Mouse (Mus musculus) cortical plate, adult 2 months (tissue): ENCODE data around the gene Tomm20. TPM values are rescaled to one million over a fixed set of nuclear protein-coding genes. Genes with fewer than 3 reads are reported as not detected.
"Not testable (repeated sequence)": the region's sequence is repeated elsewhere in the genome, so short reads cannot be mapped to it uniquely, and the experiment has no call there.

Experiments
- H3K27ac ChIP-seq: fragments of 200-500 bp; 2 replicates; pipeline ENCODE4 v1.5.1; 2012; ENCODE audit warnings: low read length, control low read depth, inconsistent platforms; ENCODE audit not compliant: insufficient read depth
- H3K4me1 ChIP-seq: fragments of 200-500 bp; 2 replicates; pipeline ENCODE4 v1.6.1; 2011; ENCODE audit warnings: low read length; ENCODE audit not compliant: control insufficient read depth, insufficient read depth
- H3K4me3 ChIP-seq: fragments of 200-500 bp; 2 replicates; pipeline ENCODE4 v1.5.1; 2011; ENCODE audit warnings: mild to moderate bottlenecking, low read length, control low read depth; ENCODE audit not compliant: insufficient read depth
- CTCF ChIP-seq: fragments of 200-500 bp; IDR thresholded peaks from 2 replicates; pipeline ENCODE4 v1.5.1; 2011; ENCODE audit warnings: mild to moderate bottlenecking, control low read depth, low read length; ENCODE audit not compliant: insufficient read depth; ENCODE audit errors: extremely low read depth
- POLR2A ChIP-seq: fragments of 200-500 bp; IDR thresholded peaks from 2 replicates; pipeline ENCODE4 v1.6.1; 2011; ENCODE audit warnings: mild to moderate bottlenecking, low read length, control low read depth; ENCODE audit not compliant: insufficient read depth; ENCODE audit errors: extremely low read depth
- polyA plus RNA-seq: library from polyadenylated mRNA; depleted of rRNA; stranded (reverse); fragments of >200 nt; gene quantifications from 2 replicates; pipeline ENCODE4 v1.2.3, GENCODE M21; 2012; rRNA removed

The Tomm20 gene
- 113 and 125 TPM in 2 replicates for polyA plus RNA-seq

GRCm38 (mm10) chr8:126945730-126946163 lies at the start of gene Tomm20:
TSS of gene Tomm20 (minus strand) at chr8:126945844.
- TF ChIP-seq CTCF (no peak), POLR2A (peak; percentile 58; the same call in 1 of the 2 replicates)
- peak within 1 kb of the TSS; percentile 95 for H3K4me3 ChIP-seq
- peak within 1 kb of the TSS; percentile 48 for H3K27ac ChIP-seq
- H3K4me1 ChIP-seq: peaks cover 5% of the 10 kb centered on the region; the same call in 1 of the 2 replicates

DNA sequence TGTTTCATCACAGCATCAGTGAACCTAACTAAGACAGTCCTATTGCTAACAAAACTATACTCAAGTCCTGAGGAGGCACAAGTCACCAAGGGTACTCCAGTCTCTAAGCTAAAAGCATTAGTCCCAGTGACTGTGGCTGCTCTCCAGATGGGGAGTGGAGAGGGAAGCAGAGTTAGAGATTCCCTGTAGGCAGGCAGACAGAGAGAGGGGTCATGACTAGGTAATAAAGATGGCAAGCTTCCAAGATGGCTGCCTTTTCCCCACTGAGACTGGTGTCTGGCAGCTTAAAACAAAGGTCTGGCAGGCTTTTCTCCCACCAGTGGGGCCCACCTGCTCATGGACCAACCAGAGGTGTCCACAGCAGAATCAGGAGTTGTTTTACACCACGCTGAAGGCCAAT lies 48.9 kb upstream of the Tomm20 start:
- Histone ChIP-seq H3K4me3 (no peak overlapping the region), H3K27ac (no peak overlapping the region), H3K4me1 (no peaks in the 10 kb centered on the region)
- TF ChIP-seq POLR2A (no peak), CTCF (no peak)

DNA sequence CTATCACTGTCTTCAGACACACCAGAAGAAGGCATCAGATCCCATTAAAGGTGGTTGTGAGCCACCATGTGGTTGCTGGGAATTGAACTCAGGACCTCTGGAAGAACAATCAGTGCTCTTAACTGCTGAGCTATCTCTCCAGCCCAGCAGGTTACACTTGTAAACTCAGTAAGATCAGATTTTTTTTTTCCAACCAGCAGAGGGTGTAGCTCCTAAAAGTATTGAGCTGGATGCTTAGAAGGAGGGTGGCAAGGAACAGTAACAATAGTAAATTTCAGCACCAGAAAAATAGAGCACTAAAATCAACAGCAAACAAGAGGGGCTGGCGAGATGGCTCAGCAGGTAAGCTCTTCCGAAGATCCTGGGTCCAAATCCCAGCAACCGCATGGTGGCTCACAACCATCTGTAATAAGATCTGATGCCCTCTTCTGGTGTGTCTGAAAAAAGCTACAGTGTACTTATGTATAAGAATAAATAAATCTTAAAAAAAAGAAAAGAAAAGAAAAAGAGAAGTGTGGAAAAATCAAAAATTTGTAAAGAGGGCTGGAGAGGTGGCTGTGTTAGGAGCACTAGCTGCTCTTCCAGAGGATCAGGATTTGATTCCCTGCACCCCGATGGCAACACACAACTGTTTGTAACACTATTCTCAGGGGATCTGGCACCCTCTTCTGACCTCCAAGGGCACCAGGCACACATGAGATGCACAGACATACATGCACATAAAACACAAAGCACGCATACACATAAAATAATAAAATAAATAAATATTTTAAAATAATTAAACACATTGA lies 43.9 kb upstream of the Tomm20 start:
- H3K4me3 ChIP-seq: no peak overlapping the region
- TF ChIP-seq POLR2A (no peak), CTCF (no peak)
- H3K27ac ChIP-seq: no peak overlapping the region
- no peaks in the 10 kb centered on the region for H3K4me1 ChIP-seq

DNA sequence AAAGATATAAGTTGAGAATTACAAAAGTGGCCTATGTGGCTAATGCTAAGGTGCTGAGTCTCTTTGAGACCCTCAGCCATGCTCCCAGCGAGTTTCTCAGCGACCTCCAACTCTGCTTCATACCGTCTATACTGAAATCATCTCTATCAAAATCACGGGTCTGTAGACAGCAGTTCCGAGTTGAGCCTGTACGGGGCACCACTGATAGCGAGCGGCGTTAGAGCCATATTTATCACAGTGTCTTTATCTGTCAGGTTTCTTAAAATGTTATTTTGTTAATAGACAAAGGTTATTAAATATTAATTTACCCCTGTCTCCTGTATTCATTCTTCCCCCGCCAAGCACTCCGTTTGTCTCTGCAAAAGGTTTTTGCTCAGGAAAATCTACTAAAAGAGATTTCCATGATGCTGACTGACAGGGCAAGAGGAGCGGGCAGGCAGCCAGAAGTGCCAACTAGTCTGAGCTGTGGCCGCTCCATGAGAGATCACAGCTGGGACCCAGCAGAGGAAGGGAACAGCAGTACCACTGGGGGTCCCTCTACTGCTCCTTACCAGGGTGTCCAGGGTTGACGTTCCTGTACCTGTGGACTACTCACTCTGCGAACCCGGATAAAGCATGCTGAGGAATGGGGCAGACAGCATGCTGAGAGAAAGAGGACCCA lies 42.8 kb upstream of the Tomm20 start:
- Histone ChIP-seq H3K4me1 (no peaks in the 10 kb centered on the region), H3K27ac (no peak overlapping the region), H3K4me3 (no peak overlapping the region)
- TF ChIP-seq POLR2A (no peak), CTCF (no peak)

DNA sequence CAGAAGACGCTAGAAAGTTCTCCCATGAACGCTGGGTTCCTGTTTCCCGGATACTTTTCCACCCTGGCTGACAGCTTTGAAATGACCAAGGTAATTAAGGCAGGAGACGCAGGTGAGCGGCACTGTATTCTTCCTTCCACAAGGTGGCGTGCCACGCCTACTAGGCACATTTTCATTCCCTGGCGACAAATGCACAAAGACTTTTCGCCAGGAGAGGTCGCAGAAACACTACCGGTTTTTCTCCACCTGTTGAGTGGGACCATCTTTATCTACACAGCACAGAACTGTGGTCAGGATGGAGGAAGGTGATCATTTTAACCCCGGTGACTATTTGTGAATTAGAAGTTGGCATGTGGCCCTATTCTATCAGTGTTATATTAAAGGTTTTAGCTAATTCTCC lies 40.9 kb upstream of the Tomm20 start:
- TF ChIP-seq CTCF (peak; percentile 100), POLR2A (no peak)
- Histone ChIP-seq H3K4me1 (no peaks in the 10 kb centered on the region), H3K27ac (no peak overlapping the region), H3K4me3 (no peak overlapping the region)

DNA sequence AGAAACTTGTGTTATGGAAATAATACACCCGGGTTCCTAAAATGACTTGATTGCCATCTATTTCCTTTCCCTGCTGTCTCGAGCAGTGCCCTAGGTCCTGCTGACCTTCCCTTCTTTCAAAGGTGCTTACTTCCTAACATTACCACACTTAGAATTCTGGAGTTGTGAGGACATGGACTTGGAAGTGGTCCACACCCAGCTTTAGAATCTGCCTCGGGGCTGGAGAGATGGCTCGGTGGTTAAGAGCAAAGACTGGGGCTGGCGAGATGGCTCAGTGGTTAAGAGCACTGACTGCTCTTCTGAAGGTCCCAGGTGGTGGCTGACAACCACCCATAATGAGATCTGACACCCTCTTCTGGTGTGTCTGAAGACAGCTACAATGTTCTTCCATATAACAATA lies 34.4 kb upstream of the Tomm20 start:
- no peak for TF ChIP-seq CTCF
- no peak for TF ChIP-seq POLR2A

GRCm38 (mm10) chr8:126979091-126979920 lies 33.7 kb upstream of the Tomm20 start:
- TF ChIP-seq POLR2A: no peak
- TF ChIP-seq CTCF: no peak
- H3K4me3 ChIP-seq: no peak overlapping the region

More for the DNA sequence above, 34.4 kb upstream of the Tomm20 start:
- Histone ChIP-seq H3K4me3 (no peak overlapping the region), H3K27ac (no peak overlapping the region), H3K4me1 (no peaks in the 10 kb centered on the region)

GRCm38 (mm10) chr8:126978535-126978934 lies 32.9 kb upstream of the Tomm20 start:
- not testable (repeated sequence) for H3K27ac ChIP-seq, H3K4me3 ChIP-seq

More at GRCm38 (mm10) chr8:126979091-126979920, 33.7 kb upstream of the Tomm20 start:
- no peak overlapping the region for H3K27ac ChIP-seq
- no peaks in the 10 kb centered on the region for H3K4me1 ChIP-seq

DNA sequence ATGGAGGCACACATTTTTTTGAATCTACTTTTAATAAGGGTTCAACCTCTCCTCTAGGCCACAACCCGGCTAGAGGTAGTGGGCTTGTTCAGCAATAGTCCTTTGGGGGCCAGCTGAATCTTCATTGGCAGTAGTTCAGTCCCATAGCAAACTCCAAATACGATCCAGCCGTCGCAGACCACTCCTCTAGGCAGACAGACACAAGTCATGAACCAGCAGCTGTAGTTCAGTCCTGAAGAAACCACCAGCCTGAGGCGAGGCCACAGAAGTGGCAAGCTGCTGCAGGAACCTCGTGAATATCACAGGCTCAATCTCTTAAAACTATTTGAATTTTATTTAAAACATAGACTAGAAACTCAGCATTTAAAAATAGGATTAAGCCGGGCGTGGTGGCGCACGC lies 32.4 kb upstream of the Tomm20 start:
- Histone ChIP-seq H3K4me3 (no peak overlapping the region), H3K4me1 (no peaks in the 10 kb centered on the region), H3K27ac (no peak overlapping the region)
- no peak for TF ChIP-seq CTCF
- no peak for TF ChIP-seq POLR2A

More at GRCm38 (mm10) chr8:126978535-126978934, 32.9 kb upstream of the Tomm20 start:
- not testable (repeated sequence) for H3K4me1 ChIP-seq
